Mouse (Mus musculus) liver, adult 2 months (tissue): ENCODE measurements around the gene AF067061. TPM values are rescaled to one million over a fixed set of nuclear protein-coding genes. Genes with fewer than 3 reads are reported as not detected.
A peak's percentile ranks its signal among the peaks of the same experiment; 100 is the strongest.
"Not testable (repeated sequence)": the region's sequence is repeated elsewhere in the genome, so short reads cannot be mapped to it uniquely, and the experiment has no call there.

Experiments used
- DNase-seq: peaks from one replicate; pipeline ENCODE4 v3.0.0-alpha.2; 2011; ENCODE audit warnings: low read depth, low spot score; ENCODE audit errors: extremely low read depth
- H3K27ac ChIP-seq: fragments of 200-500 bp; replicated peaks from 2 replicates; pipeline ENCODE4 v1.5.1; 2012; ENCODE audit warnings: low read depth, mild to moderate bottlenecking, control low read depth, inconsistent platforms, low read length; ENCODE audit not compliant: insufficient read depth
- H3K27me3 ChIP-seq: fragments of 200-500 bp; 2 replicates; pipeline ENCODE4 v1.6.1; 2012; ENCODE audit warnings: mild to moderate bottlenecking, moderate library complexity, low read length, inconsistent platforms; ENCODE audit not compliant: control insufficient read depth, insufficient read depth
- H3K36me3 ChIP-seq: fragments of 200-500 bp; 2 replicates; pipeline ENCODE4 v1.6.1; 2012; ENCODE audit warnings: low read length, inconsistent platforms; ENCODE audit not compliant: control insufficient read depth, insufficient read depth
- H3K4me1 ChIP-seq: fragments of 200-500 bp; 2 replicates; pipeline ENCODE4 v1.6.1; 2011; ENCODE audit warnings: low read length; ENCODE audit not compliant: control insufficient read depth, insufficient read depth
- H3K4me3 ChIP-seq: fragments of 200-500 bp; 2 replicates; pipeline ENCODE4 v1.5.1; 2011; ENCODE audit warnings: low read depth, mild to moderate bottlenecking, control low read depth, low read length, moderate library complexity; ENCODE audit not compliant: insufficient read depth
- H3K79me2 ChIP-seq: fragments of 200-500 bp; 2 replicates; pipeline ENCODE4 v1.6.1; 2012; ENCODE audit warnings: inconsistent platforms, mild to moderate bottlenecking, low read length, moderate library complexity; ENCODE audit not compliant: control insufficient read depth, insufficient read depth
- H3K9ac ChIP-seq: fragments of 200-500 bp; 2 replicates; pipeline ENCODE4 v1.6.1; 2012; ENCODE audit warnings: low read depth, mild to moderate bottlenecking, control low read depth, inconsistent platforms, low read length
- CTCF ChIP-seq: fragments of 200-500 bp; IDR thresholded peaks from 2 replicates; pipeline ENCODE4 v1.5.1; 2011; ENCODE audit warnings: low read depth, low read length, control low read depth
- POLR2A ChIP-seq: fragments of 200-500 bp; IDR thresholded peaks from 2 replicates; pipeline ENCODE4 v1.6.1; 2011; ENCODE audit warnings: low read length, control low read depth; ENCODE audit not compliant: insufficient read depth; ENCODE audit errors: extremely low read depth
- WGBS: fragments of 180-500 bp; shearing (Covaris S2); methylation state at CpG from one replicate; pipeline ENCODE4 v1.1.7; 2018; 5-methylcytosine and 5-hydroxymethylcytosine counted together
- polyA plus RNA-seq: library from polyadenylated mRNA; depleted of rRNA; stranded (reverse); fragments of >200 nt; gene quantifications from 2 replicates; pipeline ENCODE4 v1.2.3, GENCODE M21; 2012
- total RNA-seq: library from RNA; depleted of rRNA; stranded (reverse); fragments of >200 nt; gene quantifications from 2 replicates; pipeline ENCODE4 v1.2.3, GENCODE M21; 2014

The AF067061 gene
- total and polyA plus RNA-seq, 2 experiments: not detected

- not testable (repeated sequence) for H3K9ac ChIP-seq, H3K79me2 ChIP-seq, H3K4me1 ChIP-seq, H3K4me3 ChIP-seq, H3K27me3 ChIP-seq, H3K36me3 ChIP-seq, DNase-seq, H3K27ac ChIP-seq
- 78% methylated on average over 3 of the region's 3 CpGs for WGBS
Measured at GRCm38 (mm10) chr13:120258817-120259658, 3.9 kb upstream of the AF067061 start.

GRCm38 (mm10) chr13:120259718-120260117 is 3.2 kb upstream of the AF067061 start:
- H3K4me3 ChIP-seq, H3K36me3 ChIP-seq, H3K27ac ChIP-seq, H3K79me2 ChIP-seq, H3K4me1 ChIP-seq, H3K27me3 ChIP-seq, DNase-seq, H3K9ac ChIP-seq: not testable (repeated sequence)
- WGBS: 46% methylated on average over 3 of the region's 3 CpGs

GRCm38 (mm10) chr13:120277837-120278236 is 14.9 kb downstream of the AF067061 start:
- not testable (repeated sequence) for H3K4me1 ChIP-seq, H3K27me3 ChIP-seq, H3K27ac ChIP-seq, H3K79me2 ChIP-seq, H3K36me3 ChIP-seq, H3K9ac ChIP-seq, H3K4me3 ChIP-seq
- 9% methylated on average over 2 of the region's 2 CpGs for WGBS
- peak; percentile 79 for DNase-seq

GRCm38 (mm10) chr13:120278784-120279183 is 15.9 kb downstream of the AF067061 start:
- Histone ChIP-seq H3K79me2 (no peaks in the 10 kb centered on the region), H3K36me3 (no peaks in the 10 kb centered on the region), H3K27ac (no peak overlapping the region), H3K9ac (no peak overlapping the region), H3K4me3 (no peak overlapping the region), H3K27me3 (no peaks in the 10 kb centered on the region), H3K4me1 (no peaks in the 10 kb centered on the region)
- TF ChIP-seq CTCF (no peak), POLR2A (no peak)
- DNase-seq: no peak
- WGBS: 84% methylated on average over 9 of the region's 9 CpGs

GRCm38 (mm10) chr13:120299324-120299894 is 36.5 kb downstream of the AF067061 start:
- H3K27ac ChIP-seq: no peak overlapping the region
- 38% methylated on average over 1 of the region's 1 CpGs for WGBS

GRCm38 (mm10) chr13:120299991-120300442 is 37.1 kb downstream of the AF067061 start, which contains the start of gene BC147527:
Gene BC147527 (plus strand): TSS chr13:120300392.
- H3K27ac ChIP-seq: peak within 1 kb of the TSS; percentile 71
- DNase-seq: peak; percentile 9
- H3K79me2 ChIP-seq: no peaks in the 10 kb centered on the region
- no peaks in the 10 kb centered on the region for H3K36me3 ChIP-seq
- TF ChIP-seq CTCF (no peak), POLR2A (no peak)
- no peak within 1 kb of the TSS for H3K4me3 ChIP-seq
- 41% methylated on average over 2 of the region's 2 CpGs for WGBS
- no peak within 1 kb of the TSS for H3K9ac ChIP-seq
- no peaks in the 10 kb centered on the region for H3K27me3 ChIP-seq
- no peaks in the 10 kb centered on the region for H3K4me1 ChIP-seq

More at GRCm38 (mm10) chr13:120299324-120299894, 36.5 kb downstream of the AF067061 start:
- H3K79me2 ChIP-seq: no peaks in the 10 kb centered on the region
- no peaks in the 10 kb centered on the region for H3K4me1 ChIP-seq
- TF ChIP-seq POLR2A (no peak), CTCF (no peak)
- no peak overlapping the region for H3K4me3 ChIP-seq
- no peak for DNase-seq
- H3K9ac ChIP-seq: no peak overlapping the region
- H3K27me3 ChIP-seq: no peaks in the 10 kb centered on the region
- no peaks in the 10 kb centered on the region for H3K36me3 ChIP-seq
